Mouse (Mus musculus) spleen, postnatal 4 days (tissue): ENCODE measurements around the gene Ggt7.
"Not testable (repeated sequence)": the region's sequence is repeated elsewhere in the genome, so short reads cannot be mapped to it uniquely, and the experiment has no call there.

Experiments
- DNase-seq, 2 experiments: peaks; one replicate each; pipeline ENCODE4 v3.0.0; 2022; ENCODE audit warnings: low spot score in 2 of 2

Gene Ggt7

DNA sequence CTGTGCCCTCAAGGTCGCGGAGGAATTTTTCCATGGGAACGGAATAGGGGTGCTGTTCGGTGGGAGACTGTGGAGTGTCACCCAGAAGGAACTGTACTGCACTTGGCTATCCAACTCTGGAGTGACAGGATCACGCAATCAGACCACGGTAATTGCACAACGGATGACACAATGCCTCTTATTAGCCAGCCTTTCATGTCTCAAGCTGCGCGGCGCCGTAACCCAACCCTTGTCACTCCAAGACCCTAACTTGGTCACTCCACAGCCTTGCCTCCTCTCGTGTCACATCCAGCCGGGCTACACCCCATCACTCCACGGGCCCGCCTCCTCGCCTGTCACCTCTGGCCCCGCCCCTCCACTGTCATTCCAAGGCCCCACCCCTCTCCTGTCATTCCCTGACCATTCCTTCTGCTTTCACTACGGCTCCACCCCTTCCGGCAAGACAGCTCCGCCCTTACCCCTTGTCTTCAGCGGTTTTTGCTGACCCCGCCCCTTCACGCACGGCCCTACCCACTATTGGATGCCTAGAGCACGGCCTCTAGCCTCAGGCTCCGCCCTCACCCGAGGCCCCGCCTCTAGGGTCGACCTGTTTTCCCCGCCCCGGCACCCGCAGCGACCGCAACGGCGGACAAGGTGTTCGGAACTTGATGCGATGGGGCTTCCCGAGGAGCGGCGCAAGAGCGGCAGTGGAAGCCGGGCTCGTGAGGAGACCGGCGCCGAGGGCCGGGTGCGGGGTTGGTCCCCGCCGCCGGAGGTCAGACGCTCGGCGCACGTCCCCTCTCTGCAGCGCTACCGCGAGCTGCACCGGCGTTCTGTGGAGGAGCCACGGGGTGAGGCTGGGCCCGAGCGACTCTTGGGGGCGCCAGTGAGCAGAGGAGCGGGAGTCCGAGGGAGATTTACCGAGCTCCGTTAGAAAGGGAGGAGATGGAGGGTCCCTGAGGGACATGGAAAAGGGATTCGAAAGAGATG is at the start of gene Ggt7, which contains the start of gene Acss2:
Ggt7 (minus strand) TSS at position 783 of the 969 bp plus-strand sequence.
Acss2 (plus strand) TSS at position 494 of the 969 bp plus-strand sequence.
- DNase-seq: peak; percentile 97 to 99

DNA sequence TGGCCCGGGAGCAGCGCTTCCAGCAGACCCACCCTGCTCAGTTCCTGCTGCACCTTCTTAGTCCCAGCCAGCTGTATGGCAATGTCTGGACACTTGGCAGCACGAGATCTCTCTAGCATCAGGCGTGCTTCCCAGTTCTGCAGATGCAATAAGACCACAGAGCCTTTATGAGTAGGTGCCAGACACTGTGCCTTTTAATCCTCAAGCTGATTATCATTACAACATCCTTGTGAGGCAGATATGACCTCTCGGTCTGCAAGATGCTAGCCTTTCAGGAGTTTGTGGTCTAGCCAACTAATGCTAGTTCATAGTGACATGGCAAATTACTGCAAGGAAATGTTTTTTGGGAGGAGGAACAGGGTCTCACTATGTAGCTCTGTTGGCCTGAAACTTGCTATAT is 49.7 kb upstream of the Ggt7 start:
- no peak for DNase-seq

DNA sequence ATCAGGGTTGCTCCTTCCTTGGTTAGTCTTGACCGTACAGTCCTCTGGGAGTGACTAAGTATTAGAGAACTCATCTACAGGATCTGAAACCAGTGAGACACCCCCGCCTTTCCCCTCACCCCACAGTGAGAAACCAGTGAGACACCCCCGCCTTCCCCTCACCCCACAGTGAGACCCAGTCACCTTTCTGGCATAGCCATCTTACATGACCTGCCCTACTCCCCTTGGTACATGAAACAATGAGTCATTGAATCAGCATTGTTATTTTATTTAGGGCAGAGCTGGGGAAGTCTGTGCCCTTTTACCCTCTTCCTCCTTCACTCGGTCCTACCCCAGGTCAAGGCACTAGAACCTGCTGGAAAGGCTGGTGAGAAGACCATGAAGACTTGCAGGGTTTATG is 44.9 kb upstream of the Ggt7 start:
- DNase-seq: no peak

DNA sequence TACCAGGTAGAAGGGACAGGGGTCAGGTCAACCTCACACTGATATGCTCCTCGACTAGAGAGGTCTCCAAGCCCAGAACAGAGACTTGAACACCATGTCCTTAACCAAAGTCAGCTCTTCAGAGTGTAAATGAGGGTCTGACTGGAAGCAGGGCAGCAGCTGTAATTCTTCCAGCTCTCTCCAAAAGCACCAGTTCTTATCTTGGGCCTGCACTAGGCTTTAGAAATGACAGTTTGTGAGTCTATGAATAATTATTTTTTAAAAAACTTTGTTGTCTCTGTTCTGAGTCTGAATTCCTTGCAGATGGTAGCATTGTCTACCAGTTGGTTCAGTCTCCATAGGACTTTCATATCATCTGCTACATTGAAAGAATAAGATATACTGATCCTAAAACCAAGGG is 44.2 kb upstream of the Ggt7 start:
- DNase-seq: no peak

DNA sequence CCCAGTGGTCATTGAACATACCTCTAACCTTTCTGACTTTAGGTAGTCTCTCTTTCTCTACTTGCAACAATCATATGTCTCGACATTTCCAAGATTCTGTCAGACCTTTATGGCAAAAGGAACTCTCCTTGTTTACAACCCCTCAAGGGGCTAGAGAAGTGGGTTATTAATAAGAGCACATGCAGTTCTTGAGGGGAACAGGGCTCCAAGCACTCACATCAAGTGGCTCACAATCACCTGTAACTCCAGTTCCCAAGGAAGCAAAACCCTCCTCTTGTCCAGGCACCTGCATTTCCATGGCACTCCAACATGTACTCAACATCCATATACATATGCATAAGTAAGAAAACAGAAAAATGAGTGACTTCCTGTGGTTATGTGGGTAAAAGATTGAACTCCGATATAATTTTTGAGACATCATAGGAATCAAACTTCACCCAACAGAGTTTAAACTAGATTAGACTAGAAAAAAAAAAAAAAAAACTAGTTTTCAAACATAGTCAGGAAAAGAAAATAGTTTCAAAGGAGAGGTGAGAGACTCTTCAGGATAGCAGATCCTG is 36.5 kb upstream of the Ggt7 start:
- DNase-seq: no peak

DNA sequence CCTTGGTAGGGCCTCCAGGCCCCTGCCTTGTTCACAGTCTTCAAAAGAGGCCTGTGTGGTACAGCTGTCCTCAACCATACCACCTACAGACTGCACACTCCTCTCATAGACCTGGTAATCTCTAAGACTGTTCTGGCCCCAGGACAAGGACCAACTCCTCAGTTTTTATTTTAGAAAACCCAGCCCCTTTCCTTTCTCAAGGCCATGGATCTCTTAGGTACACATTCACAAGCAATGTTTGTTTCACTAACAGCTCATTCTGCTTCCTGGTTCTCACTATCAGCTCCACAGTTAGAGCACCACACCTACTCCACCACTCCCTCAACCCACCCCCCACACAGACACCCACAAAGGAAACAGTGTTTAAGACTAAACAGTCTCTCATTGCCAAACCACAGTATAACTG is 34.9 kb upstream of the Ggt7 start:
- DNase-seq: no peak

DNA sequence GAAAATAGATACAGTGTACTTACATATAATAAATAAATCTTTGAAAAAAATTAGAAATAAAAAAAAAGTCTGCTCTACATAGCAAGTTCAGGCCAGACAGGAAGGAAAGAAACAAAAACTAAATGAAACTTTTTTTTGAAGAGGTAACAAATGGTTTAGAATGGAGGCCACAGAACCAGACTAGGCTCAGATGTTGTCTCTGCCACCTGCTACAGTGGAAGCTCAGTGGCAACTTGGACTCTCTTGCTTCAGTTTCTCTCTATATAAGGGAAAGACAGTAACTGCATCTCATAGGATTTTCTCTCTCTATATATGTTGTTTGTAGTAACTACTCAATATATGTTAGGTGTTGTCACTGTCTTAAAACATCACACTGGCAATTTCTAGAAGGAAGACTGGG is 34.3 kb upstream of the Ggt7 start:
- DNase-seq: no peak

DNA sequence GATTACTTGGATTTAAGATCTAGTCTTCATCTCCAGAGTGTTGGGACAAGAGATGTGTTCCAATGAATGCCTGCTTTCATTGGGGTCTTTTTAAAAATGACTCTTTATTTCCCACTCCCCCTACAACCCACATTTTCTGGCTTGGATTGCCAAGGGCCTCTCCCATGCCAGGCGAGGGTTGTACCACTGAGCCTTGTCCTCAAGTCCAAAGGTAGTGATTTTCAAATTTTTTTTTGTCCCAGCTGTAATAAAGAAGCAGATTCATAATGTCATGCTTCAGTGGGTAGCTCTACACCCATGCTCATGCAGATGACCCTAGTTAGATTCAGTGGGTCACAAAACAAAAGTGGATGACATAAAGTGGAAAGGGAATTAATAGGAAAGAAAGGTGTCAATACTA is 28.9 kb upstream of the Ggt7 start:
- no peak for DNase-seq

DNA sequence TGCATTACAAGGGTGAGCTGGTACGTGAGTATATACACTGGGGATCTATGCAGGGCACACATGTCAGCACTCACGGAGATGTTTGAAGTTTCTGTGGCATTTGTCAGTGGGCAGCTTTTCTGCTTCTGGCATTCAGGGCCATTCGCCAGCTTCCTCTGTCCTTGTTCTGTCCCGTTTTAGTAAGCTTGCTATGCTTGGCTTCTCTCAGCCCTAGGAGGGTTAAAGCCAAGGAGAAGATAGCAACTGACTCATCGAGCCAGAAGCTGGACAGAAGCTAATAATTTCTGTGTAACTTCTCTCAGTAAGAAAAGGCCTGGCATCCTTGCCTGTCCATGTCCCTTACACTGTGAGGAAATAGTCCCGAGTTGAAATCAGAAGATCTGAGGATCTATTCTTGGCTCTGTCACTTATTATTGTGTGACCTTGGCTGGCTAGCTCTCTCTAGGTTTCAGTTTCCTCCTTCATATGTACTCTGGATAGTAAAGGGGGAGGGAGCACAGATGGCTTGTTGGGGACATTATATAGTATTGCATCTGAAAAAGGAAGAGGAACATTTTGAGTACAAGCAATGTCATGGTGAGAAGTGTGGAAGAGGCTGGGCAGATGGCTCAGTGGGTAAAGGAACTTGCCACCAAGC is 22.9 kb upstream of the Ggt7 start:
- DNase-seq: no peak

DNA sequence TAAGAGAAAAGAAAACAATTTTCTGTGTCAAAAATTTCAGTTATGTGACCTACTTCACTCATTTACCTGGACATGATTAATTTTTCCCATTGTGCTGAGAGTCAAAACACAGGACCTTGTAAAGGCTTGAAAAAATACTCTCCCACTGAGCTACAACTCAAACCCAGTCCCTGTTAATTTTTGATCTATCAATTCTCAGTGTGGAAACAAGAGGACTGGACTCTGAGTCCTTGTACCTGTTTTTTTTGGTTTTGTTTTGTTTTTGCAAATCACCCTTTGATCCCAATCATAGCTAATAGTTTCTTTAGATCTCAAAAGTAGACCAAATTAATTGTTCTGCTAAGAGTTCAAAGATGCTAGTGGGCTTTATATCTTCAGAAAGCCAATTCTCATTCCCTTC is 21.7 kb upstream of the Ggt7 start:
- DNase-seq: no peak

DNA sequence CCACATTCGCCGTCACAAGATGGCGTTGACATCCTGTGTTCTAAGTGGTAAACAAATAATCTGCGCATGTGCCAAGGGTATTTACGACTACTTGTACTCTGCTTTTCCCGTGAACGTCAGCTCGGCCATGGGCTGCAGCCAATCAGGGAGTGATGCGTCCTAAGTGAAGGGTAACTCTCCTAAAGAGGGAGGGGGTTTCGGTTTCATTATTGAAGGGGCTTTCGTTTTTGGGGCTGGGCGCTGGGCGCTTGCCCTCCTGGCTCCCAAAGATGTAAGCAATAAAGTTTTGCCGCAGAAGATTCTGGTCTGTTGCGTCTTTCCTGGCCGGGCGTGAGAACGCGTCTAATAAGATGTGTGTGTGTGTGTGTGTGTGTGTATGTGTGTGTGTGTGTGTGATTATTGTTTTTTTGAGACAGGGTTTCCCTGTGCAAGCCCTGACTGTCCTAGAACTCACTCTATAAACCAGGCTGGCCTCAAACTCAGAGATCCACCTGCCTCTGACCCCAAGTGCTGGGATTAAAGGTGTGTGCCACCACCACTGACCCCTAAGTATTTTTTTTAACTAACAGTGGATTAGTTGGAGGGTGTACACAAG is 20.5 kb upstream of the Ggt7 start:
- not testable (repeated sequence) for DNase-seq

DNA sequence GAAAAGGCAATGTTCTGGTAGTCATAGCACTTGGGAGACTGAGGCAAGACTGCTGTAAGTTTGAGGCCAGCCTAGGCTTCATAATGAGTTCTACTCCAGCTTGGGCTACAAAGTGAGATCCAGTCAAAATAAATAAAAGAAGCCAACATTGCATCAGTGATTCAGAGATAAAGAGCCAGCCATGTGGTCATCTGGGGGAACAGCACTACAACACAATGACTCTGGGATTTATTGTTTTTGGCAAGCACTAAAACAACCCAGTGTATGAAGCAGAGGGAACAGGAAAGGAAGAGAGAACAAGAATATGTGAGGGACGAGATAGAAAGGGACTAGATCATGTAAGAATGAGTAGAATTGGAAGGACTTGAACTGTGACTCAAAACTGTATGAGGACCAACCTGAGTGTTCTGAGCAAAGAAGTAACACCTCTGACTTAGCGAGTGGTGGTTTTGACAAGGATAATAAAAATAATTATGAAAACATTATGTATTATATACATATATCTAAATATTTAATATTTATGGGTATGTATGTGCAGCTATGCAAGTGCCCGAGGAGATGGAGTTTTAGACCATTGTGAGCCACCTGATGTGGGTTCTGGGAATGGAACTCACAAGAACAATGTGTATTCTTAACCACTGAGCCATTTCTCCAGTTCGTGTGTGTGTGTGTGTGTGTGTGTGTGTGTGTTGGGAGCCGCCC is 19.9 kb upstream of the Ggt7 start:
- no peak for DNase-seq

DNA sequence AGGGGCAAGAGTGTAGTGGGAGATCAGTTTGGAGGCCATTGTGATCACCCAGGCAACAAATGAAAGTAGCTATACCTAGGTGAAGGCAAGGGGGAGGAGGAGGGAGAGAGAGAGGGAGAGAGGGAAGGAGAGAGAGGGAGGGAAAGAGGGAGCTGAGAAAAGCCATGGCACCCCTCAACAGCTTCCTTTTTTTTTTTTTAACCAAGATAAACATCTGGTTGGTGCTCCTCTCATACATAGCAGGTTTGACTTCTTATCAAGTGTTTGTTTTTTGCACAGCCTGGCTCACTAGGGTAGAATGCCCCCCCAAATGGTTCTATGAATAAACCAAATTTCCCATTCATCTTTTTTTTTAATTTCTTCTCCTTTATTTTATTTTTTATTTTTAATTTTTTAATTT is 18.3 kb upstream of the Ggt7 start:
- no peak for DNase-seq

DNA sequence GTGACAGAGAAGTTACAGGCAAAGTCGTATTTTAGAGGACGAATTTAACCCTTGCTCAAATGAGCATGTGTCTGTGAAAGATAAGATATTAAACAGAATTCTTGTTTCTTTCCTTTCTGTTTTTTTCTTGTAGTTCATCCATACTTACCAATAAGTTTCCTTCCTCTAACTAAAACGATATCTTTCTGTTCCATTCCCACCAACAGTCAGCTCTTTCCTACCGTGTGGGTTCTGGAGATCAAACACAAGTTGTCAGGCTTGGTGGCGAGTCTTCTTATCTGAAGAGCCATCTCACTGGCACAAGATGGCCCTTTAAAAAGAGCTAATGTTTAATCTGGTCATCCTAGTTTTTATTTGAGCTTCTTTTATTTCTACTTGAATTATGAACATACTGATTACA is 9.3 kb upstream of the Ggt7 start:
- DNase-seq: no peak

DNA sequence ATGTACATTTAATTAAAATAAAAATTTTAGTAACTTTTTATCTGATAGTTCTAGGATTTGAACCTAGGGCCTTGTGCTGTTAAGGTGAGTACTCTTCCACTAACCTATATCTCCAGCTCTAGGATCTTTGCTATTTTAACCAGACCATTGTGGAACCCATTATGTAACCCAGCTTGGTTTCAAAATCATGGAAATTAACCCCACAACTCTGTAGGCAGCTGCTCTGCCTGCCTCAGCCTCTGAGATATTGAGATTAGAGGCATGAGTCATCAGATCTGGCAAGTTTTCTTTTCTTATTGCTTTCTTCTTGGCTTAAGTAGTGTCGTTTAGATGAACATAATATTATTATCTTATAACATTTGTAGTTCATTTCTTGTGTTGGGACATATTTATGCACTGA is 6.3 kb upstream of the Ggt7 start:
- no peak for DNase-seq

DNA sequence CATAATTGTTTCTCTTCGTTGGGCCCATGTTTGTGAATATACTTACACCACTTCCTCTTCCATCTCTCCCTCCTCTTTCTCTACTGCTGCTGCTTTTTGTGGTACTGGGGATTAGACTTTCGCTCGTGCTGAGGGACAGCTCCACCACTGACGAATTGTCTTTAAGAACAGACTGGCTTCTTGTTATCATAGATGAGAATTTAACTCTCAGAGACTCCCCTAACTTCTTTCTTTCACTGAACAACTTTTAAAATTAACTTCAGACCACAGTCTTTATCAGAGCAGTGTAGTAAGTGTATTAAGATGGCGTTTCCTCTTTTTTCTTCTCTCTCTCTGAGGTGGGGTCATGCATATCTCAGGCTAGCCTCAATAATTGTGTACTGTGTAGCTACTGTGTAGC is 5.7 kb upstream of the Ggt7 start:
- no peak for DNase-seq

DNA sequence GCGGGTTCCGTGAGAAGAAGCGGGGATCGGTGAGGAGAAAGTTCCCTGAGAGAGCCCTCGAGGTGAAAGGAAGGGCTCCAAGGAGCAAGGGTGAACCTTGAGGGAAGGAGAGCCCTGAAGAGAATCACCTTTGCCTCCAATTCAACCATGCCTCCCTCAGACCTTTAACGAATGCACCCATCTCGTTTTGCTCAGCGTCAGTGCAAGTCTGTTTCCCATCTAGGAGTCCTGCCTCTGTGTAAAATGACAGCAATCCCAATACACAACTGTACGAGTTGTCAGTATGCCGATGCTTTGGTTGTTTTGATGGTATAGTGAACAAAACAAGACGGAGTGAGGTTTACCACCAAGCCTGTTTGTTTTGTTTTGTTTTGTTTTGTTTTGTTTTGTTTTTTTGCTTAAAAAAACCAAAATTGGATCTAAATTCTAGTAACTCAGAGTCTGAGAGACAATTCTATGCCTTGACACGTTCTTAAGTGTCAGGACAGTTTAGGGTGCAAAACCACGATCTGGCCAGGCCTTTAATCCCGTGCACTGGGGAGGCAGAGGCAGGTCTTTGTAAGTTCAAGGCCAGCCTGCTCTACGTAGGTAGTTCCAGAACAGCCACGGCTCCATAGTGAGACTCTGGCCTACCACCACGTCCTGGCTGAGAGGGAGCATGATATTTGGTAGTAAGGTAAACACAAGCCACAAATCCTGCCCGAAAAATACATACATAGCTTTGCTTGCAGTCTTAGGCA is 664 bp upstream of the Ggt7 start:
- DNase-seq: no peak

DNA sequence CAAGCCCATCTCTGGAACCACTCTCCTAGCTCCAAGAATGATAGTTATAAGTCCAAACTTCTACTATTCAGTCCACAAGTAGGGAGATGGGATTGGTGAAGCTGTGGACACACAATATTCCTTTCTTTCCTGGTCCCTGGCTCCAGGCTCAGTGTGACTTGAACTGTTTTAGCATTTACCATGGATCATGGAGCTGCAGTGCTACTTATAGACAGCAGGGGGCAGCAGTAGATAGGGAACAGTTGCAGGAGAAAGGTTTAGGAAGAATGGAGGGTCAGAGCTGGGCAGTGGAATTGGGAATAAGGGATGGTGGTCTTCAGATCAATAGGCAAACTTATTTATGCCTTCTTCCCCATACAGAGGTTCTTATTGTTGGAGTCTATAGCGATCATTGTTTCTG is 2.1 kb downstream of the Ggt7 start:
- DNase-seq: peak; percentile 54 to 78

DNA sequence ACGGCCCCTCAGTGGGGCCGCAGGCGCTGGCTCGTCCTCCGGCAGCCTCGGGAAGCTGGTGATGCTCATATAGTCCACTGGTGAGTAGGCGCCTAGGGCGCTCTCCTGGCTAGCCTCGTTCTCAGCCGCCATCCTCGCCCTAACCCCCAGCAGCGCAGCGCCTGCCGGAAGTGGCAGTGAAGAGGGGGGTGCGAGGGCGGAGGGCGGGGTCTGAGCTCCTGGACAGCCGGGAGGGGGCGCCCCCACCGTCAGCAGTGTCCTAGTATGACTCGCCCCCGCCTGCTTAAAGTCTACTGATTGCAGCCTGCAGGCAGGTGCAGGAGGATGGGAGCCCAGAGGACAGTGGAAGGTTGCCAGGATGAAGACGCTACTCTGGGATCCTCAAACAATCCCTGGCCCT is 3.4 kb downstream of the Ggt7 start:
- peak; percentile 71 to 84 for DNase-seq

DNA sequence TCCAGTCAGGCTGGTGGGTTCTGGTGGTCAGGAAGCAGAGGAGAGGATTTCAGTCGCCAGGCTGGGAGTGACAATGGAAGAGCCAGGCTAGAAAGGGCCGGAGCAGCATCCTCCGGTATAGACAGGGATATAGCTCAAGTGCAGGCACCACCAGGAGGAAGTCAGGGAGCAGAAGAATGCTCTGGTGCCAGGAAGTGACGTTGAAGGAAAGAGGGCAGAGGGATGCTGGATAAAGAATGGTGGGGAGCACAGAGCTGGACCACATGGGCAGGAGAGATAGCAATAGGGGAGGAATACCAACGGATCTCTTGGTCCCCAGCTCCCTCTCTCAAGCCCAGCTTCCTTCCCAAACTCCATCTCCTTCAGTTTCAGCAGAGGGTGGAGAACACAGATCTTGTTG is 4.5 kb downstream of the Ggt7 start:
- no peak for DNase-seq

DNA sequence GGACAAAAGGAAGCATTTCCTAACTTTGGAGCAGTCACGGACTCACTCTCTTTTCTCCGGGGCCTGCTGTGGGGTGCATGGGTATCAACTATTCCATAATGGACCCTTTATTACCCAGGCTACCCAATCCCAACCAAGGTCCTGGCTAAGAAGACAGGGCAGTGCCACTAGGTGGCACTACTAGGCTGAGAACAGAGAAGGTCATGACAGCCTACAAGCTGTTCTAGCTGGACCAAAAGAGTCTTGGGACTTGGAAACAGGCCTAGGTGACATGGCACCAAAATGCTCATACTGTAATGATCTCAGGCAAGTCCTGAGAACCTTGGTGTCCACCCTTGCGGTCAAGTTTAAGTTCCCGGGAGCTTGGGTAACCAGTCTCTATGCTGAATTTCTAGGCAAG is 5.6 kb downstream of the Ggt7 start:
- DNase-seq: peak in 1 of 2 experiments; percentile 48
